Mouse (Mus musculus) megakaryocyte, adult 5-6 weeks (primary cell): ENCODE measurements at regions not wholly inside any gene's neighbourhood (a gene's known extent, or its start where the extent isn't known, plus 50 kb on each side); places are given as distances from the start of the nearest gene placed in this dataset.
"Not testable (repeated sequence)": the region's sequence is repeated elsewhere in the genome, so short reads cannot be mapped to it uniquely, and the experiment has no call there.

Experiments used
- ATAC-seq: 2 replicates; pipeline ENCODE4 v1.8.0; 2016; ENCODE audit warnings: mild to moderate bottlenecking, inconsistent platforms; ENCODE audit not compliant: poor library complexity, severe bottlenecking

DNA sequence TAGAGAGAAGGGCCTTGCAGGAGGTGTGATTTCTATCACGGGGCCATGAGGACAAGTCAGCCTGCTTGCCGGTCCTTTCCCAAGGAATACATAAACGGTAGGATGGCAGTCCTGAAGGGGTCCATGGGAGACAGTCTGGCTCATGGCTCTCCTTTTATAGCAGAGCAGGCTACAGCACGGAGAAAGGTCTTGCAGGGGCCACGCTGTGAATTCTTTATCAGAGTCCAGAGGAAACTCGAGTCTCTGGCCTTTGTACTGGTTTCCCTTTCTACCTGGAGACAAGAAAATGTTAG lies 1984.0 kb downstream of the 4930444P10Rik start:
- no peak for ATAC-seq

DNA sequence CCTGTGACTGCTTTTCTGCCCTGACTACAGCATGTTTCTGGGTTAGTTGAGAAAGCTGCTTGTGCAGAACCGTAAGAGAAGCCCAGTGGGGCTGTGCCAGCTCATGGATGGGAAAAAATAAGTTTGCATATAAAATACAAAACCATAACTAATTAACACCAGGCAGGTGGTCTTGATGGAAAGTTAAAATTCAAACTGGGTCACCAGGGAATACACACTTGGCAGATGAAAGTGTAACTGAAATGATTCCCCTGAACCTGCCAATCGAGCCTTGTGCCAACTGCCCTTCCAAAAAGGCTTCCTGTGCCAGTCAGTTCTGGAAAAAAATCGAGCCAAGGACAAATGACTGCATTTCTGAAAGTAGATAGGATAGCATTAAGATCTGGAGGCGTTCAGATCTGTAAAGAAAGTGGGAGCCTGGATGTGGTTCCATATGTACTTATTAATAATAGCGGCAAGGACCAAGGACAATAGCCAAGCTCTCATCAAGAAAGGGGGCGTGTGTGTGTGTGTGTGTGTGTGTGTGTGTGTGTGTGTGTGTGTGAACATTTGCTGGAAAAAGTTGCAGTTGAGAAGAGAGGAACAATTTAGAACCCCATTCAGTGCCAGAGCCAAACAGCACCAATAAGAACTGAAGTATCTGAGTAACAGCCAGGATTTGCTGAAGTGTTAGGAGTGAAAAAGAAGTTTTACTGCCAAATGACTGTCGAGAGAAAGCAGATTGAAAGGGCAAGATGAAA lies 1984.5 kb downstream of the 4930444P10Rik start:
- no peak for ATAC-seq

DNA sequence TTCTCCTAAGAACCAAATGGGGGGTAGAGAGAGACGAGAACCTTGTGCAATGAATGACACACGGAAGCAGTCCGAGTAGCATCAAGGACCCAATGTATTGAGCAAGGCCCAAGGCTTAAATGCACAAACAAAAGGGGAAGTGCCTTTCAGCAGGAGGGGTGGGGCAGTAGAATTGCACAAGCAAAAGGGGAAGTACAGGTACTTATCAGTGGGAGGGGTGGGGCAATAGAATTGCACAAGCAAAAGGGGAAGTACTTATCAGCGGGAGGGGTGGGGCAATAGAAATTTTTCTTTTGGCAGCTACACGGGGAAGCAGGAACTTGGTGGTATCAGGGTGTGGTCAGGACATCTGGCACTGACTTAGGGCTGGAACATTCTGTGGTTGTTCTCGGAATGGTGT lies 1987.6 kb downstream of the 4930444P10Rik start:
- not testable (repeated sequence) for ATAC-seq

GRCm38 (mm10) chr1:14104529-14104928 lies 1988.6 kb downstream of the 4930444P10Rik start:
- ATAC-seq: peak; percentile 78

DNA sequence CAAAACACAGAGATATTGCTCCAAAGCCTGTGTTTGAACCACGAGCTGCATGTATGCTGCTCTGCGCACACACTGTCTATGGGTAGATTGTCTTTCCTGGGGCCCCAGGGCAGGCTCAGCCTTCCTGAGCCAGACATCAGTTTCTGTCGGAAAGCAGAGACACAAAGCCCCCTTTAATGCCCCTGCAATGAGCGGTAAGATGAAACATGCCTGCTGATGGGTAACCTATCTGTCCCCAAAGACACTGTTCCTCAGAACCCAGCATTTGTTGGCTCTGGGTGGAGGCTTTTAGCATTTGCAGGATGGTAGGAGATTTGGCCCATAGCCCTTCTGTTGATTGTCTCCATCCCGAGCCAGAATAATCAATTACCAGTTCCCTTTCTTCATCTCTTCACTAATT lies 1994.1 kb downstream of the 4930444P10Rik start:
- no peak for ATAC-seq

DNA sequence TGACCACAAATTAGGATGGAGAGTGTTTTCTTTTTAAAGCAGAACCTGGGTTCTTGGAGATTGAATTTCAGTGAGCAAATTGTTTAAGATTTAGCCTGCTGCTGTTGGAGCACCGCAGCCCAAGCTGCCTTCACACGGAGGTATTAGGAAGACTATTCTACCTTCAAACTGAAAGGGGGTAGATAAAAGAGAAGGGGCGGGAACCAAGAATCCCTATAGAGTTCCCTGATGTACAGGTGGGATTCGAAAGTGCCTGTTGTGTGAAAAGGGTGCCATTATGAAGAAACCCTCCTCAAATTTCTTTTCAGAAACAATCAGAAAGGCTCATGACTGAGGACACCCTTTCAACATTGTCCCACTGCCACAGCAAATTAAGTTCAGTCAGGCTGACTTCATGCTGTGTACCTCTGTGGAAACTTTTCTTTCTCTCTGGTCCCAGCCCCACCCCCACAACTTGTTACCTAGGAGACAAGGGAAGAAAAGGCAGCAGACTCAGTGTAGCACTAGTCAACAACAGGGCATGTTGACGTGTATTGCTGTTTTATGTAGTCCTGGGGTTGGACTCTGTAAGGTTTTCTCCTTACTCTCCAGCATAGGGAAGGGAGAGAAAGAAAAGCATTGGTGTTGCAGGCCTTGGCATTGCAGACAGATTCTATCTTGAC lies 1995.4 kb downstream of the 4930444P10Rik start:
- ATAC-seq: no peak

DNA sequence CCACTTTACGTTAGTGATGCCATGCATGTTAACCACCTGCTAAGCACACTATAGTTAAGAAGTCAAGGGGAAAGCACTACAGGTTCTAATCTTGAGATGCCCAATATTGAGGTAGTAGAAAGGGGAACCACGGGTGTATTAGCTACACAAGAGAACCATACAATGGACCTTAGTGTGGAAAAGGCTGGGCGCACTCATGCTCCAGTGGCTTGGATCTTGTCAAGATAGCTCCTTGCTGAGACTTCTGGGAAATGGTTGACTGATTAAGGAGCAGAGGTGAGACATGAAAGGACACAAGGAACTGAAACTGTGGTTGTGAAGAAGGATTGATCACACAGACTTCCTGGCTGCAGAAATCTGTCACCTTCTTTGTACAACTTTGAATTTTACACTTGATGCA lies 2028.3 kb downstream of the 4930444P10Rik start:
- ATAC-seq: no peak

DNA sequence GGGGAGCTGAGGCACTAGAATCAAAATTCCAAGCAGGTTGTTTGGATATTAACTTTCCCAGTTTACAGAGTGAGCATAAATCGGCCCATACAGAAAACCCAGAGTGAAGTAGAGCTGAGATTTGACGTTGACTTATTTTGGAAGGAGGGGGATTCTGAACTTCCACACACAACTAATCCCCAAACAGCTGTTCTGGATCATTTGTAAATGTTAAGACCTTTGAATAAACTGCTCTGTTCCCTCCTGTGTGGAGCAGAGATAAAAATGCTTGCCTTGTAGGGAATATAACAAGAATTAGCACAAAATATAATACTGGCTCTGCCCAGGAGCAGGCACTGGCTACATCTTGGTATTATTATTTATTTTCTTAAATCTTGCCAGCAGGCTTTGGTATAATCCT lies 2057.0 kb downstream of the 4930444P10Rik start:
- ATAC-seq: no peak

DNA sequence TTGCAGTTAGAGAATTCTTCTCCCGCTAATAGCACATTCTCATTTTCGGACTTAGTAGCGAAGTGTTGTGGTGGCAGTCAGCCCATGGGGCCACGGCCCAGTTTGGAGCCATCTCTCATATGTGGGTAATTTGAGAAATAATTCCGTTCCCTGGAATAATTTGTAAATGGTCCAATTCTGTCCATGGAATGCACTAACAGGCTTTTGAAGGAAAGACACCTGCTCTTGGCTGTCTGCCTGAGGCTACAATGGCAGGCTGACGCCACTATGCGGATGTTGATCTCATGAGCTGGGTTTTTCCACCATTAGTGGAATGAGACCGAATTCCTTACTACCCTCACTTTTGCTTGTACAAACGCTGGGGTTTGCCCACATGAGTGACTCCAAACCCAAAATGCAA lies 2081.6 kb downstream of the 4930444P10Rik start:
- ATAC-seq: no peak

GRCm38 (mm10) chr1:14010789-14011188 lies 2082.3 kb downstream of the 4930444P10Rik start:
- no peak for ATAC-seq

DNA sequence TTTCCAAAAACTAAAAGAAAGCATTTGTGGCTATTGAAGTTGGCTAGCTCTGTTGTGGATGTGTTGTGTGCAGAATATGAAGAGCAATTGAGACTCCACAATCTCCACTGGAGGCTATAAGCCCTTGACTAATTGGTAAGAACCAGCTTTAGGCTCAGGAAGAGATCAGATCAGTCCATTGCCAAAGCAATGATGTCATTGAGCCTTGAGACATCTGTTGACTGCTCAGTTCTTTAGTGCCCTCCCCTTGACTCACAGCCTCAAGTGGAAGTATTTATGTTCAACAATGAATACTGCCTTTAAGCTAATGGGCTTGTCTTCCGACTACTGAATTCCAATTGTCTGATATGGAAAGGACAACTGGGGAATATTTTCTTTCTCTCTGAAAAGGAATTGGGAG lies 2090.6 kb downstream of the 4930444P10Rik start:
- ATAC-seq: no peak

DNA sequence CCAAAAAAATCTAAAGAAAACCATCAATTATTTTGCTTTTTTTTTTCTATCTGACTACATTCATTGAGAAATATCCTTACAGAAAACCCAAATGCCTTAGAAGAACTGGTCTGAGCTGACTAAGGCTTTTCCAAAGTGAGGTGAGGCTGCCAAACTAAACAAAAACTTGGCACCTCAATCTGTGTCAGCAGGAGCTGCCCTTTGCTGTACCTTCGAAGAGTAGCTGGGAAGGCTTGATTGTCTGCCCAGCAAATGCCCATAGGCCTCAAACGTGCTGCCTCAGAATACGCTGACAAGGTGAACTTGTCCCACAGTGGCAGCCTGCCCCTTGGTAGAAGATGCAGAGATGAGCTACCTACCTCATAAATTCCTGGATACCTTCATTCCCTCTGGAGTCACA lies 2091.7 kb downstream of the 4930444P10Rik start:
- ATAC-seq: no peak

DNA sequence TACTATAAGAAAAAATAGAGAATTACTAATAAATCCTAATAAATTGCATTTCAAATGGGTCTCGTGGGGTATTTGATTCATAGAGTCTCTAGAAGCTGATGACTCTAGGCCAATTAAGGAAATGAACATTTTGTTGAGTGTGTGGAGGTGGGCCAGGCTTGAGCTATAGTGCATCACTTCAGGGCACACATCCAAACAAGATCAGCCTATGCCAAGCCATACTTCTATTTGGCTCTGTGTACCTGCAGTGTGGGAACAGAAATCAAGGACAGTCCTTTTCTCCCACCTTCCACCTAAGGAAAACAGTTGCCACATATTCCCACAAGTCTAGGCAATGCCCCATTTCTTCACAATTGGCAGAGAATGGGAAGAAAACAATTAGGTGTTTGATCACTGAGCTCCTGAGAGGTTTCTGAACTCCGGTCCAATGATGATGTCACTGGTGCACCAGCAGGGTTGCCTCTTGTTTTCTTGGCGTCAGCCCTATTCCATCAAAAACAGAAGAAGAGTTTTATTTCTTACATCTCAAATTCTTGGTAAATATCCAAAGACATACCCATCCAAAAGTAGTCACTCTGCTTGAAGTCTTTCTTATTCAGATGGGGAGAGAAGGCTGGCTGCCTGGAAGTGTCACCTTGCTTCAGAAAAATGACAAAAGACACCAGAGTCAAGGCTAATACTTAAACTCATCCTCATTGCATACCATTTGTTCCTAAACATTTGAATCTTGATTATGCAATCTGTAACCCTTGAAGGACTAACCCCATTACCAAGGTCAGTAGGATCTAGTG lies 2092.3 kb downstream of the 4930444P10Rik start:
- no peak for ATAC-seq

GRCm38 (mm10) chr1:13998178-13998708 lies 2094.9 kb downstream of the 4930444P10Rik start:
- no peak for ATAC-seq

DNA sequence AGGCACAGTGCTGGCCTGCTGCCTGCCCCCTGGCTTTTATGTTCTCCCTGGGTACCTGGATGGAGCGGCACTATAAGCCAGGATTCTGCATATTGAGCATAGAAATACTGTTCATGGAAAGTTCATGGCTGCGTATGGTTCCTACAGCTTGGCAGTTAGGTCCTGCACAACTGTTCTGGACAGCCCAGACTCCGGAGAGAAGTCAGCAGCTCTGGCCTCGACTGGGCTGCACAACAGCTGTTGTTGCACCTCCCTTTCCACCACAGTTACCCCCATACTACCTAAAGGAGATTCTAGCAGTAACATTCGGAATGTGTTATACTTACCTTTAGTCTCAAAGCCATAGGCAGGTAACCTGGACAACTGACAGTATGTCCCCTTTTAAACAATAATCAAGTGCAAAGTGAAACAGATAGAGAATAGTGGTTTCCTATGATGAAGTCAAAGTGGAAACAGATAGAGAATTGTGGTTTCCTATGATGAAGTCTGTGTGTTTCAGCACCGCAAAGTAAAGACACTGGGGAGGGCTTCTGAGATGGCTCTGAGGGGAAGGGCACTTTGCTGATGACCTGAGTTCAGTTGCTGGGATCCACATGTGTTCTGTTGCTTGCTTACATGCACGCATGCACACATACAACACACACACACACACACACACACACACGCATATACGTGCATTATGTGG lies 2099.2 kb downstream of the 4930444P10Rik start:
- ATAC-seq: peak; percentile 56; the same call in 1 of the 2 replicates

DNA sequence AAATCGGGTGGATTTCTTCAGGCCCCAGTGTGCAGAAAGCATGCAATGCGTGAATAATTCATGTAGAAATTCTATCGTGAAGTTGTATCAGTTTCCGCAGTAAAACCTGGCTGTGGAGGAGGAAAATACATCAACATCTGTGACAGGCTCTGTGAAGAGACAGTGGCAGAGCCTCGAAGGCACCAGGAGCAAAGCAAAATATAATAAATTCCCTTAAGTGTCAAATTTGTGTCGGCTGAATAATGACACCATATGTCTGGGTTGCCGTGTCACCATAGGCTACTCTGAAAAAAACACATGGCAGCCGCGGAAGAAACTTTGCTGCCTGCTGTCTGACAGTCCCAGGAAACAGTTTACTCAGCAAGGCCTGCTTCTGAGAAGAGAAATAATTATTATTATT lies 2100.1 kb downstream of the 4930444P10Rik start:
- ATAC-seq: no peak

DNA sequence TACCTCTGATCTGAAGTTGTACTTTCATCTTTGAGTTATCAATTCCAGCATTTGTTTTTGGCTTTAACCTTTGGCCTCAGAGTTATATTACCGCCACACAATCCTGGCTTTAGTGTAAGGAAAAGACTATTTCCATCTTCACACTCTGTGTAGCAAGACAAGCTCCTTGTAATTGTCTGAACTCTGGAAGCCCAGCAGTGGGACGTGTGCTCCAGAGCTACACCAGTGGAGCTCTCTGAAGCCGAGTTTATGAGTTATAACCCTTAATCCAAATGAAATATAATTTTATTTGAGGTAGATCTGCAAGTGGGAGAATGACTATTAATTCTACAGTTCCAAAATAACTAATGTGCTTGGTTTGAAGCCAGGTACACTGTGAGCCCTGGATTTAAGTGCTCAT lies 2103.8 kb downstream of the 4930444P10Rik start:
- no peak for ATAC-seq

DNA sequence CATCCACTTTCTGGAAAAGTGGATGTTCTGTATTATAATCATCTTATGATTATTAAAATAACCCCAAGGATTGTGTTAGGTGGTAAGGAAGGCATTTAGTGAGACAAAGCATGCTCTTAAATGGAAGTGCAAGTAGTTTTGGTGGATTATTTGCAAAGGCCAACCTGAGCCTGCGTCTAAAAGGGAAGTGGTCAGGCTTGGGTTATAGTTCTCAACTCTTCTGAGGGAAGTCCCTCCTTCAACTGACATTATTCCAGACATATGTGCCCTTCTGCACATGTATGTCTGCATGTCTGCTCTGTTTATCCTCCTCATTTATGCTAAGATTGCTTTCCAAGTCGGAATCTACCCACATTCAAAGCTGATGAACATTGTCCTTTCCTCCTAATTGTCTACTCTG lies 2108.3 kb downstream of the 4930444P10Rik start:
- ATAC-seq: peak; percentile 39

DNA sequence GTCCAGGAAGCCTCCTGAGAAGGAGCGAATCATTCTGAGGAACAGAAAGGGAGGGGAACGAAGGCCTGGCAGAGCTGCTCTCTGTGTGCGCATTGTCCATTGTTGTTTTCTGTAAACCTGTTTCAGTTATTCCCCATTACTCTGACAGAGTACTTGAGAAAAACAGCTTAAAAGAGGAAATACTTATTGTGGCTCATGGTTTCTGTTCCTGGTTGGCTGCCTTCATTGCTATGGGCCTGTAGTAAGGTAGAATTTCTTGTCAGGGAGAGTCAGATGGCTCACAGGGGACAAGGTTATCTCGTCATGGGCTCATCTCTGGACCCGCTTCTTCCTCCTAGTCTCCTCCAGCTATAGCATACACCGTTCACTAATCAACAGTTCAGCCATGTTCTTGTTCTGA lies 2112.9 kb downstream of the 4930444P10Rik start:
- ATAC-seq: peak; percentile 80

GRCm38 (mm10) chr1:13978640-13979039 lies 2114.5 kb downstream of the 4930444P10Rik start:
- ATAC-seq: peak; percentile 86

GRCm38 (mm10) chr1:13977207-13977606 lies 2115.9 kb downstream of the 4930444P10Rik start:
- no peak for ATAC-seq
